Mouse (Mus musculus): Measurements from ENCODE around the gene Pak6. TPM values are rescaled to one million over a fixed set of nuclear protein-coding genes. Genes with fewer than 3 reads are reported as not detected.

Gene Pak6
- polyA plus RNA-seq, 1 experiment: 0.06 TPM

DNA sequence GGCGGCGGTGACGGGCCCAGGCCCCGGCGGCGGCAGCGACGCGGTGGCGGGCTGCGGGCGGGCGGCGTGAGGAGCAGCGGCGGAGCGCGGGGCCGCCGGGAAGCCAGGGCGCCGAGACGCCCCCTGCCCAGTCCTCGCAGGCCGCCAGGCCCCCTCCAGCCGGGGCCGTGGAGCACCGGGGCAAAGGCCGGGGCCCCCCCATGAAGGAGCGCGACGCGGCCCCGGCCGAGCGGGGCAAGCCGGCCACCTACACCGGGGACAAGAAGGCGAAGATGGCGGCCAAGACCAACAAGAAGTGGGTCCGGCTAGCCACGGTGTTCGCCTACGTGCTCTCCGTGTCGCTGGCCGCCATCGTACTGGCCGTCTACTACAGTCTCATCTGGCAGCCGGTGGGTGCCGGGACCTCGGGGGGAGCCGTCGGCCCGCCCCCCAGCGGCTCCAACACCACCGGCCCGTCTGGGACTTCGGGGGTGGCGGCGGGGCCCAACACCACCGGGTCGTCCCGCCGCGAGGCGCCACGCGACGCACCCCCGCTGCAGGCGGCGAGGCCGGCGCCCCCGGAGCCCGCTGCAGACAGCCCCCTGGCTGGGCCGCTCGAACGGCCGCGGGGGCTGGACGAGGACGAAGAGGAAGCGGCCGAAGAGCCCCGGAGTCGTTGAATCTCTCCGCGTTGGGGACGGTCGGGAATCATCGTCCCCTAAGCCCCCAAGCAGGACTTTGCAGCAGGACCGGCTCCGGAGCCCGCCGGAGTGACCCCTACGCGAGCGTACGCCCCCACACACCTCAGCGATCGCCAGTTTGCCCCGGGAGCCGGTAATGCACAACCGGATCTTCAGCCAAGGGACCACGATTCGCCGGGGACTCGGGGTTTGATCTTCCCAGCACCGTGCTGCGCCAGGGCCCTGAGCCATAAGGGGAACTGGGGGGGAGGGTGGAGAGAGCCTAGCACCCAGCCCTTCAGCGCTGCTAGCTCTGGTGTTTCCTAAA, 83.1 kb downstream of the Pak6 start:
- no peaks in the 10 kb centered on the region for H3K36me3 ChIP-seq (ENCODE audit: control insufficient read depth, insufficient read depth)
- peak overlapping the region; percentile 80 for H3ac ChIP-seq (ENCODE audit: control insufficient read depth, insufficient read length)
- TF ChIP-seq MYOG (IDR thresholded peaks at IDR 0.05; ENCODE audit: control insufficient read depth in 1 of 3, insufficient read depth in 1 of 3, insufficient read length in 2 of 3, low read depth in 2 of 3): no peak
- no peak for TF ChIP-seq TCF3 (IDR thresholded peaks at IDR 0.05; ENCODE audit: insufficient read length, low read depth)
- no peak for TF ChIP-seq E2F4 (IDR thresholded peaks at IDR 0.05; ENCODE audit: insufficient read depth)
- TF ChIP-seq POLR2AphosphoS2 (IDR thresholded peaks at IDR 0.05; ENCODE audit: insufficient read length, low read depth): peak; percentile 21
- TF ChIP-seq TCF12 (IDR thresholded peaks at IDR 0.05; ENCODE audit: insufficient read depth, poor library complexity, severe bottlenecking): no peak
- no peak for TF ChIP-seq MAX (IDR thresholded peaks at IDR 0.05; ENCODE audit: low read depth)
- TF ChIP-seq POLR2A (IDR thresholded peaks at IDR 0.05; ENCODE audit: insufficient read length, low read depth): peak; percentile 14
- H3K79me2 ChIP-seq (ENCODE audit: control insufficient read depth, insufficient read depth): no peaks in the 10 kb centered on the region
- peak overlapping the region; percentile 71 for H3K4me2 ChIP-seq (ENCODE audit: low read depth)
- H3K4me3 ChIP-seq: peak overlapping the region; percentile 49
- H3K27me3 ChIP-seq (ENCODE audit: control insufficient read depth, insufficient read depth, insufficient read length): no peaks in the 10 kb centered on the region

DNA sequence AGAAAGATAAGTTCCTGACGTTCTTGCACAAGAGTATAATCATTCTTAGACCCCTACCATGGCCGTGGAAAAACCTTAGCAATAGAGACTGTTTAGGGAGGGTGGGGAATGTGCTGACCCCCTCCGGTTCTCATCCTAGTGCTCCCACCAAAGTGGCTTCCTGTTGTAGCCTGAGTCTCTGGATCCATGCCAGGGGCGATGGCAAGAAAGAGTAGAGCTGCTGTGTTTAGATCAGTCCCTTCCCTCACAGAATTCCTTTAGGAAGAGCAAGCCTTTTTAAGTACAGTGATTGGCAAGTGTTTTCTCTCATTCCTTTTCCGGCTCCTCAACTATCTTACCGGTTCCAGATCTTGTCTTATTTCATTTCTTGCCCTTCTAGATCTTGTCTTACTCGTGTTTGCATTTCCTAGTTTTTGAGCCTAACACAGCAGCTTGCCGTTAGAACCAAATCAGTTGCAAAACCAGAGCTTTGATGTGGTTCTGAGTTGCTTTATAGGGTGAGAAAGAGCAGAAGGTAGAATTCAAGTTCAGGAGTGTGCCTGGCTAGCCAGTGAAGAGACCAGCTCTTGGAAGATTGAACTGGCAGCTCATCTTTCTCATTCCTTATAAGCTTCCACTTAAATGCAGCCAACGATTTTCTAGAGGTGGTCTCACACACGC, 84.3 kb downstream of the Pak6 start:
- no peak overlapping the region for H3ac ChIP-seq (ENCODE audit: control insufficient read depth, insufficient read length)
- TF ChIP-seq TCF12 (IDR thresholded peaks at IDR 0.05; ENCODE audit: insufficient read depth, poor library complexity, severe bottlenecking) (no peak), E2F4 (IDR thresholded peaks at IDR 0.05; ENCODE audit: insufficient read depth) (no peak)

More for the DNA sequence above, 84.3 kb downstream of the Pak6 start:
- H3K27me3 ChIP-seq (ENCODE audit: control insufficient read depth, insufficient read depth, insufficient read length): no peaks in the 10 kb centered on the region
- H3K36me3 ChIP-seq (ENCODE audit: control insufficient read depth, insufficient read depth): no peaks in the 10 kb centered on the region
- no peaks in the 10 kb centered on the region for H3K79me2 ChIP-seq (ENCODE audit: control insufficient read depth, insufficient read depth)
- peak overlapping the region; percentile 71 for H3K4me2 ChIP-seq (ENCODE audit: low read depth)
- peak overlapping the region; percentile 49 for H3K4me3 ChIP-seq

Other genes with a start within 250 kb of the Pak6 start
- 311 TPM for gene Srp14, start 183.6 kb upstream of the Pak6 start, polyA plus RNA-seq (2012; fragmentation: generic; extraction: Trizol)
- gene Bmf, start 113.6 kb upstream of the Pak6 start, polyA plus RNA-seq (2012; fragmentation: generic; extraction: Trizol): 4.8 TPM
- gene Bub1b, start 65.1 kb upstream of the Pak6 start, polyA plus RNA-seq (2012; fragmentation: generic; extraction: Trizol): 25.6 TPM
- 0.01 TPM for gene Ankrd63, start 40.7 kb downstream of the Pak6 start, polyA plus RNA-seq (2012; fragmentation: generic; extraction: Trizol)
- gene Plcb2, start 65.1 kb downstream of the Pak6 start, polyA plus RNA-seq (2012; fragmentation: generic; extraction: Trizol): not detected
- 10.5 TPM for gene Inafm2, start 82.5 kb downstream of the Pak6 start, polyA plus RNA-seq (2012; fragmentation: generic; extraction: Trizol)
- gene Ccdc9b, start 99.4 kb downstream of the Pak6 start, polyA plus RNA-seq (2012; fragmentation: generic; extraction: Trizol): 9.0 TPM
- not detected for gene Phgr1, start 109.5 kb downstream of the Pak6 start, polyA plus RNA-seq (2012; fragmentation: generic; extraction: Trizol)
- 0.06 TPM for gene Disp2, start 116.4 kb downstream of the Pak6 start, polyA plus RNA-seq (2012; fragmentation: generic; extraction: Trizol)
- gene Knstrn, start 150.7 kb downstream of the Pak6 start, polyA plus RNA-seq (2012; fragmentation: generic; extraction: Trizol): 42.2 TPM
- gene Ivd, start 198.7 kb downstream of the Pak6 start, polyA plus RNA-seq (2012; fragmentation: generic; extraction: Trizol): 35.3 TPM
- 12.0 TPM for gene Bahd1, start 237.1 kb downstream of the Pak6 start, polyA plus RNA-seq (2012; fragmentation: generic; extraction: Trizol)